Mouse (Mus musculus): ENCODE data around the gene 1700109H08Rik.

GRCm38 (mm10) chr5:3595693-3596398 lies 24.5 kb downstream of the 1700109H08Rik start, which contains the start of gene Pex1:
- peak; percentile 66 for TF ChIP-seq CTCF (IDR thresholded peaks at IDR 0.05; ENCODE audit: low read depth)
- no peak for TF ChIP-seq EP300 (IDR thresholded peaks at IDR 0.05; ENCODE audit: low read depth)

Measured in liver, postnatal 0 days (tissue).